Mouse (Mus musculus) ovary, postnatal 36 days (tissue): ENCODE measurements at regions not wholly inside any gene's neighbourhood (a gene's known extent, or its start where the extent isn't known, plus 50 kb on each side); places are given as distances from the start of the nearest gene placed in this dataset.

Experiments used
- DNase-seq: peaks from one replicate; pipeline ENCODE4 v3.0.0; 2022; ENCODE audit warnings: low spot score, mixed read lengths

DNA sequence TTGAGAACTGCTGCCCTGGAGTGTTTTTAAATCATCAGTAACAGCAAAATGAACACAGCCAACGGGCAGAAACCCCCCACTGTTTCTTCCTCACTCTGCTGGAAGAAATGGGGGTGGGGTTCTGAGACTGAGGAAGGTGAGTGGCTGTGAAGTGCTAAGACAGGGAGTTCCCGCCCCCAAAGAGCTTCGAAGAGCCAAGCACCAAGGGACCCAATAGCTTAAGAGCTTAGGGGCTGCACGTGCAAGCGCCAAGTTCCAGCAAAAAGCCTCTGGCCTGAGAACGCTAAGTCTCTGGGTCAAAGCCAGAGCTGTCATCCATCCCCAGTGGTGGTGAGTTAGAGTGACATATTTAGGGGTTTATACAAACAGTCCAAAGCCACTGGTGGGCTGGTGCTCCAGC, 55.1 kb upstream of the Pcbd1 start:
- DNase-seq: no peak

DNA sequence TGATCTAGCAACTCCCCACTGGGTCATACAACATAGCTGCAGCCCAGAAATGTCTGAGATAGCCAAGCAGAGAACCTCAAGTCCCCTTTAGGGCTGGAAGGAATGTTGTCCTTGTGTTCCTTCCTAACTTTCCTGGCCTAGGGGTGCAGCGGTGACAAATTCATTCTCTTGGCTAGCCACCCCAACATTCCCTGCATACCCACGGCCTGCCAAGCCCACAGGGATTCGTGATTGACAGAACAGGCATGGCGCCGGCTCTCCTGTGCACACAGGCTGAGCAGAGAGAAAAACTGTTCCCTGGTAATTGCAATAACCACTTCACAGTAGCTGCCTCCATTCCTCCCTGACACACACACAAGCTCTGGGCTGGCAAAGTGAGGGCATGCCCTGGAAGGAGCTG, 60.5 kb upstream of the Pcbd1 start:
- no peak for DNase-seq

DNA sequence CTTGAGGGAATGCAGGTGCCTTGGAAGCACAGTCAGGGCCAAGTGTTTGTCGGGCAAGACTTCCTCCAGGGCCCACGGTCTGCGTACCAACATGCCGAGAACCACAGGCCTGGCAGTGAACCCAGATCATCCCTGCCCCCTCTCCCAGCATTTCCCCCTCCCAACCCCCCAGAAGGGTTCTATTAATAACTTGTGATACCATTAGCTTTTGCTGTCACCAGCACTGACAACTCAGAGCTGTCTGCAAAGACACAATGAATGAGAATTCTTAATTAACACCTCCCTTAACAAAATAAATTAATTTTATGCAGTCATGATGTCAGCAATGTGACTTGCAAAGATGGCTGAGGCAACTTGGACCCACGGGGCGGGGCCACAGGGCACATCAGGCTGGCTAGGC, 61.9 kb upstream of the Pcbd1 start:
- DNase-seq: no peak

DNA sequence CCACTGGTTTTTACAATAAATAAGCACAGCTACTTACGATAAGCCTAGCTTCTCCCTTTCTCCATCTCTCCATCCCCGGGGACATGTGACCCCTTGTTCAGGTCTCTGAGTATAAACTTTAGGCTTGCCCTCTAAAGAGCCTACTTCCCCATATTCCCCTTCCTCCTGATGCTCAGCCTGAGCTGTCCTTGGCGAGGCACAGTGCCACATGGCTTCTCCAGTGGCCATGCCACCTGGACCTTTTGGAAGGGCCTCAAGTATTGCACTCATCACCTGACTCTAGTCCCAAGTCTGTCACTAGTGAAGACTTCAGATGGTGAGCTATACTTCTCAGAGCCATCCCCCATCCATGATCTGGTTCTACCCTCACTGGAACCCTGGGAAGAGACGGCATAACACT, 64.1 kb upstream of the Pcbd1 start:
- no peak for DNase-seq

- DNase-seq: no peak
Observed at GRCm38 (mm10) chr10:61024166-61024565, 65.0 kb upstream of the Pcbd1 start.

DNA sequence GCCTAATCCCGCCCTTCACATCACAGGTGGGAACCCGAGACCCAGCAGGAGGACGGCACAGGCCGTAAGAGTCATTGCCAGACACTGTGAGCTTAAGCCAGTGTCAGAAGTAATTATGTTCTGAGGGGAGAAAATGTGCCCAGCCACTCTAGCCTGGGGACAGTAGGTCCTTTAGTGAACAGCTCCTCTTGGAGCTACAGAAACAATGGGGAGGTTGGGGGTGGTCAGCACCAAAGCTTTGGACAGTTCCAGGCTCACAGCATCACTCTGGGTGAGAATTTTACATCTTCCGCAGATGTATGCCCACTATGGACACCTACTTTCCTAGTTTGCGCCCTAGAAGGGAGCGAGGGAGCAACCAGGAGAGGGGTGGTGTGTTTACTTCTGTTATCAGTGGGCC, 65.7 kb upstream of the Pcbd1 start:
- peak; percentile 31 for DNase-seq

DNA sequence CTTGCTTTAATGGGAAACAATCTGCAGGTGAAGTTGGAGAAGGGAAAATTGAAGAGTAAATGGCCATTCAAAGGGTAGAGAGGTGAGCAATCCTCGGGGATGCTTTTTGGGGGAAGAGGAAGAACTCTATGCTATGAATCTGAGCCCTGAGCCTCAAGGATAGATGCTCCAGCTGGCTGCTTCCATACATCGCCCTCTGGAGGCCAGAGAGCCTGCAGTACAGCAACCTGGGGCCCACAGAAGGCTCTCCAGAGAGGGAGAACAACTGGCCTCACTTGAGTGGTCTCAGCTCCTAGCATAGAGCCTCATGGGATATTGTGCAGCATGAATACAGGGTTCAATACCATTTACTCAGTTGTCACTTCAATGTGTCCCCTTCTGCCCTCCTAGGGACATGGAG, 69.6 kb upstream of the Pcbd1 start:
- no peak for DNase-seq

- no peak for DNase-seq
Observed at GRCm38 (mm10) chr10:61012199-61012695, 76.9 kb upstream of the Pcbd1 start.

GRCm38 (mm10) chr10:61010697-61011096, 78.4 kb upstream of the Pcbd1 start:
- DNase-seq: no peak

DNA sequence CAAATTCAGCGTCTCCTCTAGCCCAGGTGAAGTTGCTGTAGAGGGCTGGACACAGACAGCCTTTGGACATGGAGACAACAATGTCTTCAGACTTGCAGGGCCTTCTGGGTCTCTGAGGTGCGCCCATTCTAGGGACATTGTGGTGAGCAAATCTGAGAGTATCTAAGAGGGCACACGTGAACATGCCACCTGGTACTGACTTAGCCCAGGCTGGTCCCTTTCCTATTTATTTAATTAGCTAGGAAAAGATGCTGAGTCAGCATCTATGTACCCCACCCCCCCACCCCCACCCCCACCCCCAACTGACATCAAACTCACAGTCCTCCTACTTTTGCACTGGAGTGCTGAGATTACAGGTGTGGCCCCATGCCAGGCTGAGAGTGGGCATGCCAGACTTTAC, 81.7 kb upstream of the Pcbd1 start:
- DNase-seq: no peak

DNA sequence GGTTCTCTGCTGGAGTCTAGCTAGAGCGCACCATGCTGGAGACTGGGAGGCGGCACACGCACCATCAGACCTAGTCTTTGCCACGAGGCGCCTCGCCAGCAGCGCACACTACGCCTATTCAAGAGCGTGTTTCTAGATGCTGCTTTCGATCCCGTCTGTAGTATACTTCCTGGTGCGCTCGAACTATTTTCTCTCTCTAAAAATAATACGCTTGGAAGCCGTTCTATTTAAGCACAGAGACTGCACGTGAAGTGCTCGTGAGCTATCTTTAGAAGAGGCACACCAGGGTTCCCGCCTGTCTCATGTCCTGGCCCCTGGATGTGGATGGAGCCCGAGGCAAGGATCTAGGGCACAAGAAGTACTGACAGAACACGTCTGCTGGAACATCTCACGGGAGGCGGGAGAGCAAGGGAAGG, 87.4 kb upstream of the Pcbd1 start:
- DNase-seq: no peak

- no peak for DNase-seq
Observed at GRCm38 (mm10) chr10:60997393-60997792, 91.7 kb upstream of the Pcbd1 start.

- DNase-seq: no peak
Observed at GRCm38 (mm10) chr10:60995908-60996640, 93.1 kb upstream of the Pcbd1 start.

GRCm38 (mm10) chr10:60985109-60985576, 104.0 kb upstream of the Pcbd1 start:
- DNase-seq: peak; percentile 6

GRCm38 (mm10) chr10:60981770-60982169, 107.4 kb upstream of the Pcbd1 start:
- DNase-seq: no peak

- DNase-seq: no peak
Observed at GRCm38 (mm10) chr10:60973615-60974014, 115.5 kb upstream of the Pcbd1 start.

DNA sequence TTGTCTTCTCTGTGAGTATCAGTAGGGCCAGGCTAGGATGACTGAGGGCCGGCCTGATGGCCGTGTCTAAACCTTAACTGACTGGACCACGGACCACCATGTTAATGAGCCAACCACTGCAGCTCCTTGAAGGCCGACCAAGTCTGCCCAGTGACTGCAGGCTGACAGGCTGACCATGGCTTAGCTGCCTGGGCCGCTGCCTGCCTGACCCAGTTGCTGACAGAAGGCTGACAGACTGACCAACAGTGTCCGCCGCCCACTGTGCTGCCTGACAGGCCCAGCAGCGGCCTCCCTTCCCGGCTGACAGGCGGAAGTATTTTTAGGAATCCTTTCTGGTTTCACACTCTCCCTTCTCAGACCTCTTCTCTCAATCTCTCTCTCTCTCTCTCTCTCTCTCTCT, 124.3 kb upstream of the Pcbd1 start:
- DNase-seq: no peak

DNA sequence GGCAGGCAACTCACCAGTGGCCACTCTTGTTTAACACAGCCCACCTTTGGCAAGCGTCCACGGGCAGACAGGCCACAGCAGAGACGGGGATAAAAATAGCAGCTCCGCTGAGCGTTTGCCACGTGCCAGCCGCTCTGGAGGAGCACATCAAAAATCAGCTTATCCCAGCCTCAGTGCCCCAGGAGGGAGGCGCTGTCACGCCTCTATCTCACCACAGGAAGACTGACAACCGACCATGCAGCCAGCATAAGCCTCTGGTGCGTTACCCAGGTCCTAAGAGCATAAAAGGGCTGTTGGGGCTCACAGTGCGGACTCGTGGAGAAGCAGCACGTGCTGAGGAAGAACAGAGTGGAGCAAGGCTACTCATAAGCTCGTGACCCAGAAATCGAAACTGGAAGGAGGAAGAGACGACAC, 126.4 kb upstream of the Unc5b start:
- peak; percentile 14 for DNase-seq

- DNase-seq: no peak
Observed at GRCm38 (mm10) chr10:60955467-60955866, 124.1 kb upstream of the Unc5b start.

DNA sequence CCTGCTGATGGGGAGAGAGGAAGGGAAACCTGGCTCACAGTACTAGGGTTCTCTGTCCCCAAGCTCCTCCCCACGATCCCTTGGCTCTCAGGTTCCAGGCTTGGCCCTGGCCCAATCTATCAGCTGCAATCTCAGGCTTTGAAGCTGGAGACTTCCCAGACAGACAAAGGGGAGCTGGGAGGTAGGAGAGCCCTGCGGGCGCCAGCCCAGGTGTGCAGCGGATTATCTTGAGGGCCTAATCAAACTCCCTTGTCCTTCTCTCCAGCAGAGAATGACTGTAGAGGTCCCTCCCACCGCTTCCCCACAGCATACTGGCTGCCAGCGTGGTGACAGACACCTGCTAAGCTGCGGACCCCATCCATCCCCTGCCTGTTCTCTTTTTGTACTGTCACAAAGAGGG, 121.1 kb upstream of the Unc5b start:
- DNase-seq: no peak

- DNase-seq: no peak
Observed at GRCm38 (mm10) chr10:60948983-60949677, 117.7 kb upstream of the Unc5b start.

DNA sequence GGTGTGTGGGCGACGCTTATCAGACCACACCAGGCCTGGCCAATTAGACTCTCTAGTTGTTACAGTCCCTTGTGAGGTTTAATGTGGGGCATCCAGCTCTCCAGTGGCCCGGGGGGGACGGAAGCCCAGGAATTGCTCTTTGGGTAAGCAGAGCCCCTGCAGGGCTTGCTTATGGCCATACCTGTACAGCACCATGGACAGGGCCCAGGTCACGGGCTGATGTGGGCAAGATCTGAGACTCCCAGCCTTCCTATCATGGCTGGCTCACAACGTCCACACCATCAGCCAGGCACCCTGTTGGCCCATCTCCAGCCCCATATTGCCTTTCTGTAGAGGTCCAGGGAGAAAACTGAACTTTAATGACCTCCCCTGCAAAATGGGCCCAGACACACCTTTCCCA, 111.7 kb upstream of the Unc5b start:
- DNase-seq: no peak

- no peak for DNase-seq
Observed at GRCm38 (mm10) chr10:60938749-60939148, 107.4 kb upstream of the Unc5b start.

GRCm38 (mm10) chr10:60937517-60937866, 106.1 kb upstream of the Unc5b start:
- no peak for DNase-seq
